Mouse (Mus musculus) bone marrow, adult 2 months (tissue): Measurements from ENCODE around the gene Sox15.
"Not testable (repeated sequence)": the region's sequence is repeated elsewhere in the genome, so short reads cannot be mapped to it uniquely, and the experiment has no call there.

Experiments used
- CTCF ChIP-seq: fragments of 200-500 bp; IDR thresholded peaks from 2 replicates; pipeline ENCODE4 v1.5.1; 2011; ENCODE audit warnings: low read length, control low read depth; ENCODE audit not compliant: control insufficient read depth, insufficient read depth
- POLR2A ChIP-seq: fragments of 200-500 bp; IDR thresholded peaks from 2 replicates; pipeline ENCODE4 v1.6.1; 2011; ENCODE audit warnings: low read depth, mild to moderate bottlenecking, control low read depth, low read length, borderline replicate concordance; ENCODE audit not compliant: control insufficient read depth

DNA sequence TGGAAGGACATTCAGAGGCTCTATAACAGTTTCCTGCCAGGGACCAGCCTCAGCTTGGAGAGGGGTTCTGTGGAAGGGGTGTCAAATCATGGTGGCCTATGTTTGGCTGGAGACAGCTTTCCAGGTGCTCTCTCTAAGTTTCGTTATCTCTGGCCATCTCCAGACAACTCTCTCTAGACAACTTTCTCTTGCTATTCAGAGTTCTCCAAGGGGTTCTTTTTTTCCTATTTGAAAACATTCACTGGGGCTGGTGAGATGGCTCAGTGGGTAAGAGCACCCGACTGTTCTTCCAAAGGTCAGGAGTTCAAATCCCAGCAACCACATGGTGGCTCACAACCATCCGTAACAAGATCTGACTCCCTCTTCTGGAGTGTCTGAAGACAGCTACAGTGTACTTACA, 48.3 kb downstream of the Sox15 start:
- not testable (repeated sequence) for TF ChIP-seq CTCF, POLR2A
